ENCODE assay signal across 15 mouse cellular contexts in genomic region chr3:153790883-153791609, GRCm38 (mm10). TPM values are rescaled to one million over a fixed set of nuclear protein-coding genes. Genes with fewer than 3 reads are reported as not detected.
DNase-seq lines count a peak whose midpoint lies in the region; ATAC-seq and TF ChIP-seq lines count a peak whose summit lies in the region.
"Had no signal": no experiment of that assay in that cellular context is flagged by ENCODE, and none has a peak within 500 bp of the region (broad histone marks: within the 10 kb centered on the region; RNA-seq: fewer than 3 reads in every experiment).

No protein-coding gene starts in this region.

- DNase-seq in heart, adult 2 months: no peak
- DNase-seq in MEL (ENCODE audit: low read depth, low spot score): no peak
- no peak for DNase-seq in kidney, postnatal 14 days
- DNase-seq in left cerebral cortex, postnatal 10 days (ENCODE audit: extremely low spot score in 1 of 2, low spot score in 2 of 2): no peak
- DNase-seq: cerebellum, postnatal 10 days; gastrocnemius, postnatal 36 days; kidney, postnatal 10 days; thymus, postnatal 4 days had no signal

- ATAC-seq in heart, embryonic 14.5 days (ENCODE audit: insufficient number of reproducible peaks, insufficient read depth, low FRiP score, low read depth): no peak
- peak; percentile 50 for ATAC-seq in erythroid progenitor cell, adult 5-6 weeks (replicated peaks; ENCODE audit: low FRiP score, poor library complexity, severe bottlenecking)
- peak; percentile 45 for ATAC-seq in liver, embryonic 16.5 days (ENCODE audit: low read depth)
- ATAC-seq: CD4-positive, CD25-positive, alpha-beta regulatory T cell, adult 4 months; Patski had no signal

- TF ChIP-seq RAD21 in MEL (IDR thresholded peaks at IDR 0.05; ENCODE audit: low read depth, low read length): no peak

- H3K9ac ChIP-seq in heart, embryonic 14.5 days (ENCODE audit: low read length): no peak overlapping the region
- H3K9ac ChIP-seq in heart, adult 2 months (ENCODE audit: low read depth, low read length): no peak overlapping the region
- peak overlapping the region; percentile 91 for H3K9ac ChIP-seq in MEL (ENCODE audit: control insufficient read depth, low read depth, low read length, poor library complexity, severe bottlenecking)
- peak overlapping the region; percentile 59 for H3K9ac ChIP-seq in liver, embryonic 16.5 days (ENCODE audit: low read depth, low read length)

- peak overlapping the region; percentile 33 to 61; a peak in 2 of 4 replicates for H3K27ac ChIP-seq in heart, embryonic 14.5 days (replicated peaks in 1 of 2; ENCODE audit: control insufficient read depth in 1 of 2, insufficient read depth in 1 of 2, low read depth in 2 of 2, low read length in 2 of 2)
- no peak overlapping the region for H3K27ac ChIP-seq in heart, adult 2 months
- H3K27ac ChIP-seq in MEL (ENCODE audit: control insufficient read depth, low read depth, low read length): peak overlapping the region; percentile 99
- peak overlapping the region; percentile 92 for H3K27ac ChIP-seq in liver, embryonic 16.5 days (ENCODE audit: low read length)
- H3K27ac ChIP-seq: macrophage had no signal

- H3K9me3 ChIP-seq in heart, embryonic 14.5 days (ENCODE audit: control insufficient read depth, low read length): no peaks in the 10 kb centered on the region
- no peaks in the 10 kb centered on the region for H3K9me3 ChIP-seq in MEL (replicated peaks; ENCODE audit: insufficient read depth, low read length)
- no peaks in the 10 kb centered on the region; the same call in 1 of the 2 replicates for H3K9me3 ChIP-seq in liver, embryonic 16.5 days (replicated peaks; ENCODE audit: control insufficient read depth, low read length)

- H3K4me3 ChIP-seq in heart, embryonic 14.5 days (ENCODE audit: control insufficient read depth in 1 of 2, insufficient read depth in 1 of 2, low read depth in 1 of 2, low read length in 2 of 2): no peak overlapping the region
- no peak overlapping the region for H3K4me3 ChIP-seq in heart, adult 2 months
- H3K4me3 ChIP-seq in MEL (ENCODE audit: control insufficient read depth in 1 of 2, insufficient read depth in 1 of 2, low read depth in 2 of 2, low read length in 2 of 2): peak overlapping the region; percentile 48 to 67
- H3K4me3 ChIP-seq in liver, embryonic 16.5 days (ENCODE audit: low read depth, low read length): peak overlapping the region; percentile 36

- H3K36me3 ChIP-seq in heart, embryonic 14.5 days (ENCODE audit: control insufficient read depth, insufficient read depth, low read length): no peaks in the 10 kb centered on the region
- H3K36me3 ChIP-seq in heart, adult 2 months (ENCODE audit: control insufficient read depth, insufficient read depth, low read length): no peaks in the 10 kb centered on the region
- peaks cover 0 to 47% of the 10 kb centered on the region in 2 experiments; a peak in 2 of 4 replicates for H3K36me3 ChIP-seq in MEL (ENCODE audit: control insufficient read depth in 1 of 2, insufficient read depth in 2 of 2, low read length in 2 of 2)
- no peaks in the 10 kb centered on the region for H3K36me3 ChIP-seq in liver, embryonic 16.5 days (ENCODE audit: control insufficient read depth, insufficient read depth)

- no peak for TF ChIP-seq CTCF in heart, adult 2 months (IDR thresholded peaks at IDR 0.05)
- TF ChIP-seq CTCF in MEL (IDR thresholded peaks at IDR 0.05 in 2 of 3, conservative IDR thresholded peaks at IDR 0.05 in 1 of 3; ENCODE audit: control insufficient read depth in 1 of 3, insufficient read depth in 1 of 3, low read depth in 2 of 3, low read length in 3 of 3, poor library complexity in 1 of 3, severe bottlenecking in 1 of 3): no peak

- intact Hi-C loops in heart, adult 2 months (cut with DNase I): no loop called here
- intact Hi-C loops in left cerebral cortex, postnatal 10 days (cut with DNase I): no loop called here

- H3K4me2 ChIP-seq in heart, embryonic 14.5 days (ENCODE audit: low read length): 0 out of 2 replicates have a peak overlapping the region, but pooled peaks have one; percentile 17
- H3K4me2 ChIP-seq in liver, embryonic 16.5 days (ENCODE audit: low read depth, low read length): peak overlapping the region; percentile 49

- no peaks in the 10 kb centered on the region for H3K27me3 ChIP-seq in heart, embryonic 14.5 days (ENCODE audit: control insufficient read depth, insufficient read depth, low read length)
- peaks cover 2% of the 10 kb centered on the region; the same call in 1 of the 2 replicates for H3K27me3 ChIP-seq in heart, adult 2 months (ENCODE audit: control insufficient read depth, insufficient read depth, low read length)
- H3K27me3 ChIP-seq in MEL (ENCODE audit: control insufficient read depth in 1 of 2, insufficient read depth in 2 of 2, low read length in 2 of 2): no peaks in the 10 kb centered on the region
- no peaks in the 10 kb centered on the region for H3K27me3 ChIP-seq in liver, embryonic 16.5 days (ENCODE audit: control insufficient read depth, insufficient read depth, low read depth, low read length)
- H3K27me3 ChIP-seq: Patski had no signal

- H3K4me1 ChIP-seq in heart, embryonic 14.5 days (ENCODE audit: control insufficient read depth in 2 of 2, insufficient read depth in 2 of 2, low read length in 2 of 2): peaks cover 10 to 13% of the 10 kb centered on the region in 2 experiments; a peak in 3 of 4 replicates
- H3K4me1 ChIP-seq in heart, adult 2 months (ENCODE audit: control insufficient read depth, insufficient read depth, low read length): no peaks in the 10 kb centered on the region; the same call in 1 of the 2 replicates
- H3K4me1 ChIP-seq in MEL (ENCODE audit: control insufficient read depth in 1 of 2, insufficient read depth in 2 of 2, low read length in 2 of 2): peaks cover 33 to 49% of the 10 kb centered on the region in 2 experiments
- peaks cover 44% of the 10 kb centered on the region for H3K4me1 ChIP-seq in liver, embryonic 16.5 days (ENCODE audit: control insufficient read depth, low read depth, low read length)

- H3K79me2 ChIP-seq in heart, adult 2 months (replicated peaks; ENCODE audit: control insufficient read depth, insufficient read depth, low read length): no peaks in the 10 kb centered on the region
- peaks cover 5% of the 10 kb centered on the region; the same call in 1 of the 2 replicates for H3K79me2 ChIP-seq in MEL (ENCODE audit: control insufficient read depth, insufficient read depth, low read length, poor library complexity)

- no peak for TF ChIP-seq POLR2A in heart, adult 2 months (IDR thresholded peaks at IDR 0.05; ENCODE audit: insufficient read depth, low read depth, low read length)
- peak in 1 of 2 experiments; percentile 50; a peak in 2 of 4 replicates for TF ChIP-seq POLR2A in MEL (IDR thresholded peaks at IDR 0.05; ENCODE audit: control insufficient read depth in 1 of 2, insufficient read depth in 1 of 2, low read depth in 1 of 2, low read length in 2 of 2, poor library complexity in 1 of 2)

- 64% methylated on average over 9 of the region's 9 CpGs for WGBS in heart, embryonic 14.5 days
- WGBS in heart, adult 2 months: 50% methylated on average over 9 of the region's 9 CpGs
- 18% methylated on average over 9 of the region's 9 CpGs for WGBS in liver, embryonic 16.5 days (ENCODE audit: insufficient replicate concordance)

- TF ChIP-seq EP300 in heart, adult 2 months (IDR thresholded peaks at IDR 0.05; ENCODE audit: insufficient read depth, low read depth, low read length): no peak
- no peak; a peak in 1 of 4 replicates for TF ChIP-seq EP300 in MEL (IDR thresholded peaks at IDR 0.05; ENCODE audit: low read depth in 1 of 2, low read length in 2 of 2)

TF ChIP-seq in MEL, 35 proteins besides CTCF, POLR2A, EP300 and RAD21:
- TF ChIP-seq ETS1 (IDR thresholded peaks at IDR 0.05; ENCODE audit: low read depth, low read length): peak; percentile 4; the same call in 1 of the 2 replicates
- no peak for TF ChIP-seq MAFK (IDR thresholded peaks at IDR 0.05; ENCODE audit: borderline replicate concordance, low read depth, low read length)
- no peak for TF ChIP-seq KAT2A (conservative IDR thresholded peaks at IDR 0.05; ENCODE audit: low read depth, low read length)
- no peak for TF ChIP-seq MYC (IDR thresholded peaks at IDR 0.05; ENCODE audit: low read depth, low read length)
- 0 out of 2 replicates have a peak, but pooled peaks have one; percentile 1 for TF ChIP-seq NELFE (IDR thresholded peaks at IDR 0.05; ENCODE audit: low read depth, low read length)
- 0 out of 2 replicates have a peak, but pooled peaks have one; percentile 5 for TF ChIP-seq CHD2 (IDR thresholded peaks at IDR 0.05; ENCODE audit: low read length)
- TF ChIP-seq JUND (IDR thresholded peaks at IDR 0.05; ENCODE audit: low read depth, low read length): 0 out of 2 replicates have a peak, but pooled peaks have one; percentile 46
- TF ChIP-seq RCOR1 (IDR thresholded peaks at IDR 0.05; ENCODE audit: low read depth, low read length): 0 out of 2 replicates have a peak, but pooled peaks have one; percentile 21
- TF ChIP-seq SMC3 (IDR thresholded peaks at IDR 0.05; ENCODE audit: low read depth, low read length): peak; percentile 17; the same call in 1 of the 2 replicates
- TF ChIP-seq MAZ (IDR thresholded peaks at IDR 0.05; ENCODE audit: low read depth, low read length): peak; percentile 38; the same call in 1 of the 2 replicates
- TF ChIP-seq GATA1 (IDR thresholded peaks at IDR 0.05; ENCODE audit: low read depth, low read length): no peak; the same call in 1 of the 2 replicates
- TF ChIP-seq CHD1 (IDR thresholded peaks at IDR 0.05; ENCODE audit: low read depth, low read length): peak; percentile 92

RNA-seq across cellular contexts. Expression of gene Asb17, which starts 53.0 kb away (rescaled TPM):
- polyA plus RNA-seq in heart, embryonic 14.5 days (2014; fragmentation: Nextera tagmentation; extraction: Ambion mirVana): 0.30 and 0.41 TPM in 2 replicates
- total RNA-seq in heart, adult 2 months (2021): not detected
- polyA plus RNA-seq in heart, adult 2 months (2012; rRNA removed): not detected in 2 replicates
- total RNA-seq in MEL (2012; rRNA removed): 9.0 and 9.7 TPM in 2 replicates
- polyA plus RNA-seq in MEL (2012; ENCODE audit: insufficient read depth in 1 of 2, insufficient read length in 2 of 2, low read depth in 1 of 2, low replicate concordance in 2 of 2, missing spikeins in 1 of 2): 1 to 10 TPM in 1 of 2 experiments, not detected in 1; 5.7 TPM
- 0.72 TPM in 1 of 2 replicates, not detected in the other for total RNA-seq in erythroid progenitor cell, adult 5-6 weeks (2015; ENCODE audit: low replicate concordance)
- total RNA-seq in erythroid progenitor cell, adult 5-6 weeks (2017; ENCODE audit: low replicate concordance): not detected in 2 replicates
- 2.2 and 2.4 TPM in 2 replicates for polyA plus RNA-seq in liver, embryonic 16.5 days (2015; fragmentation: Nextera tagmentation; extraction: Ambion mirVana)
- not detected for total RNA-seq in left cerebral cortex, postnatal 10 days (2021)
- total RNA-seq: gastrocnemius, postnatal 36 days; left cerebral cortex, adult 18-20 months had no signal
- polyA plus RNA-seq: CD4-positive, CD25-positive, alpha-beta regulatory T cell, adult 4 months; macrophage had no signal

Comparison
In these comparisons a context has a peak if more than half of its experiments do, and no peak if none do; other contexts are left out.
1. H3K4me3 ChIP-seq: peak in MEL (2 of 2) and liver, embryonic 16.5 days (single experiment); none in heart, embryonic 14.5 days (0 of 2) and heart, adult 2 months (single experiment).
2. H3K9ac ChIP-seq: peak in MEL (single experiment) and liver, embryonic 16.5 days (single experiment); none in heart, embryonic 14.5 days (single experiment) and heart, adult 2 months (single experiment).